Mouse (Mus musculus) hindbrain, embryonic 16.5 days (tissue): Measurements from ENCODE around the gene Gm49486. TPM values are rescaled to one million over a fixed set of nuclear protein-coding genes. Genes with fewer than 3 reads are reported as not detected.

Experiments
- polyA plus RNA-seq: library from polyadenylated mRNA; unstranded; fragments of >200 nt; fragmentation: Nextera tagmentation; extraction: Ambion mirVana; gene quantifications from 2 replicates; pipeline ENCODE4 v1.2.1, GENCODE M21; 2015

The Gm49486 gene
- polyA plus RNA-seq, 1 experiment from 2014 or later = 1.1 TPM

Other genes starting within 250 kb of the Gm49486 start
- gene H1f0, start 200.9 kb upstream of the Gm49486 start, polyA plus RNA-seq = 200 and 206 TPM in 2 replicates
- 0.14 TPM in 1 of 2 replicates, not detected in the other for gene Galr3, start 187.5 kb upstream of the Gm49486 start, polyA plus RNA-seq
- gene Ankrd54, start 166.5 kb upstream of the Gm49486 start, polyA plus RNA-seq = 50.0 and 54.0 TPM in 2 replicates
- gene Eif3l, start 154.2 kb upstream of the Gm49486 start, polyA plus RNA-seq = 174 and 177 TPM in 2 replicates
- gene Micall1, start 120.5 kb upstream of the Gm49486 start, polyA plus RNA-seq = 11.6 and 13.9 TPM in 2 replicates
- gene Polr2f, start 88.4 kb upstream of the Gm49486 start, polyA plus RNA-seq = 258 and 285 TPM in 2 replicates
- gene 1700088E04Rik, start 88.1 kb upstream of the Gm49486 start, polyA plus RNA-seq = 18.0 and 20.2 TPM in 2 replicates
- 9.0 and 9.5 TPM in 2 replicates for gene Sox10, start 64.2 kb upstream of the Gm49486 start, polyA plus RNA-seq
- gene Pick1, start 218 bp upstream of the Gm49486 start, polyA plus RNA-seq = 99.1 and 100.0 TPM in 2 replicates
- 1.4 and 2.0 TPM in 2 replicates for gene Slc16a8, start 25.4 kb downstream of the Gm49486 start, polyA plus RNA-seq
- 3.1 and 5.4 TPM in 2 replicates for gene Baiap2l2, start 56.1 kb downstream of the Gm49486 start, polyA plus RNA-seq
- 23.0 and 29.3 TPM in 2 replicates for gene Pla2g6, start 99.0 kb downstream of the Gm49486 start, polyA plus RNA-seq
- gene Maff, start 117.2 kb downstream of the Gm49486 start, polyA plus RNA-seq = 1.1 and 1.2 TPM in 2 replicates
- 42.4 and 54.9 TPM in 2 replicates for gene Tmem184b, start 174.2 kb downstream of the Gm49486 start, polyA plus RNA-seq
- gene Csnk1e, start 226.2 kb downstream of the Gm49486 start, polyA plus RNA-seq = 132 and 147 TPM in 2 replicates